Mouse (Mus musculus): ENCODE data around the gene Notch4. TPM values are rescaled to one million over a fixed set of nuclear protein-coding genes. Genes with fewer than 3 reads are reported as not detected.

Notch4 gene
- polyA plus RNA-seq, 1 experiment from 2014 or later = 6.1 TPM

- Histone ChIP-seq H3K4me1 (ENCODE audit: control insufficient read depth, insufficient read depth, low read depth, low read length) (peaks cover 27% of the 10 kb centered on the region), H3K4me2 (ENCODE audit: low read length) (no peak overlapping the region), H3K27ac (ENCODE audit: low read depth, low read length) (no peak overlapping the region), H3K27me3 (replicated peaks; ENCODE audit: control insufficient read depth, insufficient read depth, low read length) (no peaks in the 10 kb centered on the region), H3K36me3 (ENCODE audit: control insufficient read depth, insufficient read depth, low read length) (peaks cover 20% of the 10 kb centered on the region; the same call in 1 of the 2 replicates), H3K9ac (ENCODE audit: low read depth, low read length) (peak overlapping the region; percentile 16; the same call in 1 of the 2 replicates), H3K4me3 (ENCODE audit: low read length) (no peak overlapping the region), H3K9me3 (ENCODE audit: control insufficient read depth, low read length) (no peaks in the 10 kb centered on the region)
- no peak for ATAC-seq
- WGBS = 85% methylated on average over 7 of the region's 7 CpGs
Observed at GRCm38 (mm10) chr17:34607997-34608396, 43.9 kb downstream of the Notch4 start.

GRCm38 (mm10) chr17:34611050-34611449 is 47.0 kb downstream of the Notch4 start:
- H3K4me2 ChIP-seq (ENCODE audit: low read length) = no peak overlapping the region
- 91% methylated on average over 8 of the region's 8 CpGs for WGBS
- H3K4me1 ChIP-seq (ENCODE audit: control insufficient read depth, insufficient read depth, low read depth, low read length) = peaks cover 18% of the 10 kb centered on the region
- peaks cover 25% of the 10 kb centered on the region for H3K36me3 ChIP-seq (ENCODE audit: control insufficient read depth, insufficient read depth, low read length)
- no peaks in the 10 kb centered on the region for H3K27me3 ChIP-seq (replicated peaks; ENCODE audit: control insufficient read depth, insufficient read depth, low read length)
- no peak overlapping the region for H3K27ac ChIP-seq (ENCODE audit: low read depth, low read length)
- no peak overlapping the region for H3K9ac ChIP-seq (ENCODE audit: low read depth, low read length)
- H3K9me3 ChIP-seq (ENCODE audit: control insufficient read depth, low read length) = no peaks in the 10 kb centered on the region
- ATAC-seq = no peak
- no peak overlapping the region for H3K4me3 ChIP-seq (ENCODE audit: low read length)

GRCm38 (mm10) chr17:34613054-34613645 is 49.1 kb downstream of the Notch4 start:
- 90% methylated on average over 11 of the region's 11 CpGs for WGBS
- ATAC-seq = no peak

GRCm38 (mm10) chr17:34613830-34614229 is 49.8 kb downstream of the Notch4 start:
- 92% methylated on average over 10 of the region's 10 CpGs for WGBS
- Histone ChIP-seq H3K4me1 (ENCODE audit: control insufficient read depth, insufficient read depth, low read depth, low read length) (peaks cover 1% of the 10 kb centered on the region), H3K9me3 (ENCODE audit: control insufficient read depth, low read length) (no peaks in the 10 kb centered on the region), H3K4me3 (ENCODE audit: low read length) (no peak overlapping the region), H3K27ac (ENCODE audit: low read depth, low read length) (no peak overlapping the region), H3K4me2 (ENCODE audit: low read length) (no peak overlapping the region), H3K36me3 (ENCODE audit: control insufficient read depth, insufficient read depth, low read length) (peaks cover 25% of the 10 kb centered on the region), H3K27me3 (replicated peaks; ENCODE audit: control insufficient read depth, insufficient read depth, low read length) (no peaks in the 10 kb centered on the region), H3K9ac (ENCODE audit: low read depth, low read length) (no peak overlapping the region)
- no peak for ATAC-seq

More at GRCm38 (mm10) chr17:34613054-34613645, 49.1 kb downstream of the Notch4 start:
- H3K27me3 ChIP-seq (replicated peaks; ENCODE audit: control insufficient read depth, insufficient read depth, low read length) = no peaks in the 10 kb centered on the region
- H3K4me1 ChIP-seq (ENCODE audit: control insufficient read depth, insufficient read depth, low read depth, low read length) = peaks cover 8% of the 10 kb centered on the region
- H3K9me3 ChIP-seq (ENCODE audit: control insufficient read depth, low read length) = no peaks in the 10 kb centered on the region
- no peak overlapping the region for H3K27ac ChIP-seq (ENCODE audit: low read depth, low read length)
- no peak overlapping the region for H3K9ac ChIP-seq (ENCODE audit: low read depth, low read length)
- H3K4me3 ChIP-seq (ENCODE audit: low read length) = no peak overlapping the region
- H3K4me2 ChIP-seq (ENCODE audit: low read length) = no peak overlapping the region
- H3K36me3 ChIP-seq (ENCODE audit: control insufficient read depth, insufficient read depth, low read length) = peaks cover 25% of the 10 kb centered on the region

GRCm38 (mm10) chr17:34615871-34616270 is 51.8 kb downstream of the Notch4 start, which contains the start of gene Egfl8:
Egfl8 (minus strand) TSS chr17:34615971.
- H3K36me3 ChIP-seq (ENCODE audit: control insufficient read depth, insufficient read depth, low read length) = peaks cover 20% of the 10 kb centered on the region
- H3K4me2 ChIP-seq (ENCODE audit: low read length) = no peak within 1 kb of the TSS
- H3K4me3 ChIP-seq (ENCODE audit: low read length) = no peak within 1 kb of the TSS
- H3K27ac ChIP-seq (ENCODE audit: low read depth, low read length) = no peak within 1 kb of the TSS
- WGBS = 58% methylated on average over 6 of the region's 6 CpGs
- no peaks in the 10 kb centered on the region for H3K4me1 ChIP-seq (ENCODE audit: control insufficient read depth, insufficient read depth, low read depth, low read length)
- no peak within 1 kb of the TSS for H3K9ac ChIP-seq (ENCODE audit: low read depth, low read length)
- no peaks in the 10 kb centered on the region for H3K9me3 ChIP-seq (ENCODE audit: control insufficient read depth, low read length)
- ATAC-seq = no peak
- H3K27me3 ChIP-seq (replicated peaks; ENCODE audit: control insufficient read depth, insufficient read depth, low read length) = no peaks in the 10 kb centered on the region

GRCm38 (mm10) chr17:34618999-34619398 is 54.9 kb downstream of the Notch4 start:
- H3K36me3 ChIP-seq (ENCODE audit: control insufficient read depth, insufficient read depth, low read length) = peaks cover 13% of the 10 kb centered on the region
- no peak for ATAC-seq
- no peak overlapping the region for H3K27ac ChIP-seq (ENCODE audit: low read depth, low read length)
- no peak overlapping the region for H3K4me2 ChIP-seq (ENCODE audit: low read length)
- no peaks in the 10 kb centered on the region for H3K9me3 ChIP-seq (ENCODE audit: control insufficient read depth, low read length)
- no peak overlapping the region for H3K4me3 ChIP-seq (ENCODE audit: low read length)
- H3K9ac ChIP-seq (ENCODE audit: low read depth, low read length) = no peak overlapping the region
- no peaks in the 10 kb centered on the region for H3K27me3 ChIP-seq (replicated peaks; ENCODE audit: control insufficient read depth, insufficient read depth, low read length)
- 22% methylated on average over 6 of the region's 6 CpGs for WGBS
- H3K4me1 ChIP-seq (ENCODE audit: control insufficient read depth, insufficient read depth, low read depth, low read length) = no peaks in the 10 kb centered on the region

GRCm38 (mm10) chr17:34621006-34621405 is 56.9 kb downstream of the Notch4 start:
- Histone ChIP-seq H3K9ac (ENCODE audit: low read depth, low read length) (no peak overlapping the region), H3K4me2 (ENCODE audit: low read length) (no peak overlapping the region), H3K4me3 (ENCODE audit: low read length) (no peak overlapping the region), H3K9me3 (ENCODE audit: control insufficient read depth, low read length) (no peaks in the 10 kb centered on the region), H3K4me1 (ENCODE audit: control insufficient read depth, insufficient read depth, low read depth, low read length) (peaks cover under 1% of the 10 kb centered on the region), H3K27me3 (replicated peaks; ENCODE audit: control insufficient read depth, insufficient read depth, low read length) (no peaks in the 10 kb centered on the region), H3K36me3 (ENCODE audit: control insufficient read depth, insufficient read depth, low read length) (peaks cover 11% of the 10 kb centered on the region; the same call in 1 of the 2 replicates), H3K27ac (ENCODE audit: low read depth, low read length) (no peak overlapping the region)
- no peak for ATAC-seq
- WGBS = 86% methylated on average over 8 of the region's 8 CpGs

GRCm38 (mm10) chr17:34623161-34623560 is 59.1 kb downstream of the Notch4 start:
- peaks cover 8% of the 10 kb centered on the region for H3K4me1 ChIP-seq (ENCODE audit: control insufficient read depth, insufficient read depth, low read depth, low read length)
- H3K36me3 ChIP-seq (ENCODE audit: control insufficient read depth, insufficient read depth, low read length) = peaks cover 11% of the 10 kb centered on the region; the same call in 1 of the 2 replicates
- H3K27me3 ChIP-seq (replicated peaks; ENCODE audit: control insufficient read depth, insufficient read depth, low read length) = no peaks in the 10 kb centered on the region
- H3K9ac ChIP-seq (ENCODE audit: low read depth, low read length) = no peak overlapping the region
- H3K4me3 ChIP-seq (ENCODE audit: low read length) = no peak overlapping the region
- 85% methylated on average over 9 of the region's 9 CpGs for WGBS
- no peak overlapping the region for H3K27ac ChIP-seq (ENCODE audit: low read depth, low read length)
- no peak overlapping the region for H3K4me2 ChIP-seq (ENCODE audit: low read length)
- no peak for ATAC-seq
- H3K9me3 ChIP-seq (ENCODE audit: control insufficient read depth, low read length) = no peaks in the 10 kb centered on the region

GRCm38 (mm10) chr17:34624981-34625380 is 60.9 kb downstream of the Notch4 start:
- H3K4me1 ChIP-seq (ENCODE audit: control insufficient read depth, insufficient read depth, low read depth, low read length) = peaks cover 25% of the 10 kb centered on the region

More at GRCm38 (mm10) chr17:34624981-34625380, 60.9 kb downstream of the Notch4 start:
- H3K27me3 ChIP-seq (replicated peaks; ENCODE audit: control insufficient read depth, insufficient read depth, low read length) = no peaks in the 10 kb centered on the region
- no peak overlapping the region for H3K4me2 ChIP-seq (ENCODE audit: low read length)
- no peak for ATAC-seq
- WGBS = 99% methylated on average over 3 of the region's 3 CpGs
- H3K27ac ChIP-seq (ENCODE audit: low read depth, low read length) = no peak overlapping the region
- H3K4me3 ChIP-seq (ENCODE audit: low read length) = no peak overlapping the region
- H3K9ac ChIP-seq (ENCODE audit: low read depth, low read length) = no peak overlapping the region
- peaks cover 11% of the 10 kb centered on the region; the same call in 1 of the 2 replicates for H3K36me3 ChIP-seq (ENCODE audit: control insufficient read depth, insufficient read depth, low read length)
- no peaks in the 10 kb centered on the region for H3K9me3 ChIP-seq (ENCODE audit: control insufficient read depth, low read length)

All from hindbrain, embryonic 16.5 days (tissue).